ENCODE assay signal across 14 mouse cellular contexts in the genomic region with DNA sequence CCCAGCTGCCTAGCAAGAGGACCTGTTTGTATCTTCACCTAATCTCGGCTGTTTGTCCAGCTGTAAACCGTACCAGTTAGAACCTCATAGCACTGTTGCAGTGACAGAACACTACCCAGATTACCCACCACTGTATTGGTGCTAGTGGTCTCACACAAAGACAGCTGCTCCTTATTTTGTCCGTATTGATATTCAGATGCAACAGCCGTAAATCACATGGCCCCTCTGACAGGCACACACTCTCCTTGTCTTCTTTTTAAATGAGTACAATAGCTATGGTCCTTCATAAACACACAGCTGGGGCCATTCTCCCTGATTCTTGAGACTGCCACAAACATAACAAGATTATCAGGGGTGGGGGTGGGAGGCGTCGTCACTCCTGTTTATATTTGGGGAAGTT. TPM values are rescaled to one million over a fixed set of nuclear protein-coding genes. Genes with fewer than 3 reads are reported as not detected.
DNase-seq lines count a peak whose midpoint lies in the region; ATAC-seq lines count a peak whose summit lies in the region.
"Had no signal": no experiment of that assay in that cellular context is flagged by ENCODE, and none has a peak within 500 bp of the region (broad histone marks: within the 10 kb centered on the region; RNA-seq: fewer than 3 reads in every experiment).

No protein-coding gene starts in this region.

- ATAC-seq in embryonic facial prominence, embryonic 14.5 days (ENCODE audit: low read depth) = no peak
- peak; percentile 47 for ATAC-seq in hindbrain, embryonic 12.5 days (ENCODE audit: low FRiP score)
- peak; percentile 36; the same call in 1 of the 2 replicates for ATAC-seq in midbrain, embryonic 14.5 days (ENCODE audit: low FRiP score, low TSS enrichment)
- ATAC-seq: CD4-positive, CD25-positive, alpha-beta regulatory T cell, adult 4 months had no signal

- peak; percentile 1 for DNase-seq in embryonic facial prominence, embryonic 14.5 days (ENCODE audit: low spot score)
- DNase-seq in midbrain, embryonic 14.5 days = peak; percentile 35
- DNase-seq in retina, postnatal 1 day = peak; percentile 70
- no peak for DNase-seq in cerebellum, adult 18-20 months
- DNase-seq in gastrocnemius, postnatal 25 days = no peak
- DNase-seq in spleen, postnatal 10 days (ENCODE audit: low spot score in 2 of 2) = no peak
- DNase-seq: cerebellum, postnatal 36 days; kidney, postnatal 10 days; lung, adult 2 months; thymus, postnatal 25 days had no signal

- no peak overlapping the region for H3K27ac ChIP-seq in embryonic facial prominence, embryonic 14.5 days (replicated peaks; ENCODE audit: low read depth, low read length)
- H3K27ac ChIP-seq in hindbrain, embryonic 12.5 days = peak overlapping the region; percentile 46; the same call in 1 of the 2 replicates
- peak overlapping the region; percentile 70 for H3K27ac ChIP-seq in midbrain, embryonic 14.5 days (replicated peaks; ENCODE audit: low read depth, low read length)

- H3K9ac ChIP-seq in embryonic facial prominence, embryonic 14.5 days (ENCODE audit: low read depth, low read length) = no peak overlapping the region
- peak overlapping the region; percentile 38; the same call in 1 of the 2 replicates for H3K9ac ChIP-seq in hindbrain, embryonic 12.5 days
- H3K9ac ChIP-seq in midbrain, embryonic 14.5 days (replicated peaks; ENCODE audit: low read length) = peak overlapping the region; percentile 17; the same call in 1 of the 2 replicates

- H3K9me3 ChIP-seq in embryonic facial prominence, embryonic 14.5 days (ENCODE audit: control insufficient read depth, low read length) = no peaks in the 10 kb centered on the region
- H3K9me3 ChIP-seq in hindbrain, embryonic 12.5 days (replicated peaks) = no peaks in the 10 kb centered on the region
- no peaks in the 10 kb centered on the region for H3K9me3 ChIP-seq in midbrain, embryonic 14.5 days (ENCODE audit: control insufficient read depth, low read length)

- no peaks in the 10 kb centered on the region for H3K36me3 ChIP-seq in embryonic facial prominence, embryonic 14.5 days (ENCODE audit: control insufficient read depth, insufficient read depth, low read length)
- no peaks in the 10 kb centered on the region for H3K36me3 ChIP-seq in hindbrain, embryonic 12.5 days
- H3K36me3 ChIP-seq in midbrain, embryonic 14.5 days (ENCODE audit: control insufficient read depth, insufficient read depth, low read length) = no peaks in the 10 kb centered on the region

- no peak overlapping the region for H3K4me3 ChIP-seq in embryonic facial prominence, embryonic 14.5 days (ENCODE audit: low read depth, low read length)
- H3K4me3 ChIP-seq in hindbrain, embryonic 12.5 days = peak overlapping the region; percentile 21
- peak overlapping the region; percentile 35 for H3K4me3 ChIP-seq in midbrain, embryonic 14.5 days (replicated peaks; ENCODE audit: low read depth, low read length)

- H3K4me1 ChIP-seq in embryonic facial prominence, embryonic 14.5 days (ENCODE audit: control insufficient read depth, insufficient read depth, low read length) = peaks cover 5% of the 10 kb centered on the region; the same call in 1 of the 2 replicates
- peaks cover 16% of the 10 kb centered on the region for H3K4me1 ChIP-seq in hindbrain, embryonic 12.5 days
- H3K4me1 ChIP-seq in midbrain, embryonic 14.5 days (ENCODE audit: control insufficient read depth, insufficient read depth, low read length) = peaks cover 11% of the 10 kb centered on the region

- H3K27me3 ChIP-seq in embryonic facial prominence, embryonic 14.5 days (replicated peaks; ENCODE audit: control insufficient read depth, insufficient read depth, low read length) = no peaks in the 10 kb centered on the region
- H3K27me3 ChIP-seq in hindbrain, embryonic 12.5 days = no peaks in the 10 kb centered on the region
- no peaks in the 10 kb centered on the region for H3K27me3 ChIP-seq in midbrain, embryonic 14.5 days (ENCODE audit: control insufficient read depth, insufficient read depth, low read length)

- H3K4me2 ChIP-seq in embryonic facial prominence, embryonic 14.5 days (ENCODE audit: low read depth, low read length) = no peak overlapping the region
- H3K4me2 ChIP-seq in hindbrain, embryonic 12.5 days (replicated peaks) = peak overlapping the region; percentile 48
- H3K4me2 ChIP-seq in midbrain, embryonic 14.5 days (ENCODE audit: low read length) = peak overlapping the region; percentile 49

- 38% methylated on average over 6 of the region's 6 CpGs for WGBS in embryonic facial prominence, embryonic 14.5 days
- WGBS in hindbrain, embryonic 12.5 days = 23% methylated on average over 6 of the region's 6 CpGs
- 3% methylated on average over 6 of the region's 6 CpGs for WGBS in midbrain, embryonic 14.5 days

RNA-seq across cellular contexts. Expression of gene Crb1, which starts 1.0 kb away (rescaled TPM):
- polyA plus RNA-seq in embryonic facial prominence, embryonic 14.5 days (2014; fragmentation: Nextera tagmentation; extraction: Ambion mirVana) = 0.10 and 0.34 TPM in 2 replicates
- 2.1 and 3.0 TPM in 2 replicates for polyA plus RNA-seq in hindbrain, embryonic 12.5 days (2016; fragmentation: Nextera tagmentation; extraction: Ambion mirVana)
- 2.0 and 3.0 TPM in 2 replicates for polyA plus RNA-seq in midbrain, embryonic 14.5 days (2014; fragmentation: Nextera tagmentation; extraction: Ambion mirVana)
- not detected for total RNA-seq in gastrocnemius, postnatal 25 days (2021)
- total RNA-seq: gastrocnemius, postnatal 4 days; megakaryocyte, adult 5-6 weeks had no signal
- polyA plus RNA-seq: CD4-positive, CD25-positive, alpha-beta regulatory T cell, adult 4 months had no signal

RNA-seq across cellular contexts. Expression of gene Zbtb41, which starts 46.2 kb away (rescaled TPM):
- polyA plus RNA-seq in embryonic facial prominence, embryonic 14.5 days (2014; fragmentation: Nextera tagmentation; extraction: Ambion mirVana) = 13.3 and 13.7 TPM in 2 replicates
- polyA plus RNA-seq in hindbrain, embryonic 12.5 days (2016; fragmentation: Nextera tagmentation; extraction: Ambion mirVana) = 19.2 and 20.8 TPM in 2 replicates
- 27.2 and 35.9 TPM in 2 replicates for polyA plus RNA-seq in midbrain, embryonic 14.5 days (2014; fragmentation: Nextera tagmentation; extraction: Ambion mirVana)
- 10 to 100 TPM; 15.2 to 16.9 TPM for total RNA-seq in gastrocnemius, postnatal 25 days (2021)

Comparison
In these comparisons a context has a peak if more than half of its experiments do, and no peak if none do; other contexts are left out.
1. DNase-seq: peak in embryonic facial prominence, embryonic 14.5 days (single experiment), midbrain, embryonic 14.5 days (single experiment) and retina, postnatal 1 day (single experiment); none in cerebellum, adult 18-20 months (0 of 2), gastrocnemius, postnatal 25 days (single experiment) and spleen, postnatal 10 days (0 of 2).